Mouse (Mus musculus) c-Kit-negative CD71-positive TER-119-positive erythroid progenitor cells, embryonic 14.5 days (primary cell): ENCODE results near the gene Polh.

Experiments
- DNase-seq: peaks from one replicate; pipeline ENCODE4 v3.0.0-alpha.2; 2013; ENCODE audit warnings: low read depth, low spot score

Gene Polh

DNA sequence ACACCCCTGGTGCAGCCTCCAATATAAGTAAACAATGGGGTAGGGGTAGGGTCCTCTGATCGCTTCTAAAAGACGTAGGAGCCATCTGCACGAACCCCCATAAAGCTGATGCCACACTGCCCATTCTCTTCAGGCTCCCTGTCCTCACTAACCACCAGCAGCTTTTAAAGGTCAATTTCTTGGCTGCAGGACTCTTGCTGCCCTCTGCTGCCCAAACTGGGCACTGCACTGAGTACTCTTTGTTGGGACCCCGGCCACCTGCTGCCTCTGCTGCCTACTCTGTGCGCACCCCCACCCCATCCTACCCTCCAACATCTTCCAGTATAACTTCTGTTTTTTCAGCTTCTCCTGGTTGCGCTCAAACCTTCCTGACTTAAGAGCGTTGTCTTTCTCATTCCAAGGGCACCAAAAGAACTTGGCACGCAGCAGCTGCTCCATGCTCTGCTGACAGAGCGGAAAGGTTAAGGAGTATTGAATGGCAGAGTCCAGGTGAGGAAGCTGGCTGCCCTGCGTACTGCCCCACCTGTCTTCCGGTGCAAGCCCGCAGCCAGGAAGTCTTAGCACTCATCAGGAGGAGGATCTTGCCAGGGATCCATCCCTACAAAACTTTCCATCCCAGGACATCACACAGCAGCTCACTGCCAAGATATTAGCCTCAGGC, 70.3 kb downstream of the Polh start:
- DNase-seq, result peak; percentile 33

GRCm38 (mm10) chr17:46129741-46130498, 72.5 kb downstream of the Polh start:
- no peak for DNase-seq

DNA sequence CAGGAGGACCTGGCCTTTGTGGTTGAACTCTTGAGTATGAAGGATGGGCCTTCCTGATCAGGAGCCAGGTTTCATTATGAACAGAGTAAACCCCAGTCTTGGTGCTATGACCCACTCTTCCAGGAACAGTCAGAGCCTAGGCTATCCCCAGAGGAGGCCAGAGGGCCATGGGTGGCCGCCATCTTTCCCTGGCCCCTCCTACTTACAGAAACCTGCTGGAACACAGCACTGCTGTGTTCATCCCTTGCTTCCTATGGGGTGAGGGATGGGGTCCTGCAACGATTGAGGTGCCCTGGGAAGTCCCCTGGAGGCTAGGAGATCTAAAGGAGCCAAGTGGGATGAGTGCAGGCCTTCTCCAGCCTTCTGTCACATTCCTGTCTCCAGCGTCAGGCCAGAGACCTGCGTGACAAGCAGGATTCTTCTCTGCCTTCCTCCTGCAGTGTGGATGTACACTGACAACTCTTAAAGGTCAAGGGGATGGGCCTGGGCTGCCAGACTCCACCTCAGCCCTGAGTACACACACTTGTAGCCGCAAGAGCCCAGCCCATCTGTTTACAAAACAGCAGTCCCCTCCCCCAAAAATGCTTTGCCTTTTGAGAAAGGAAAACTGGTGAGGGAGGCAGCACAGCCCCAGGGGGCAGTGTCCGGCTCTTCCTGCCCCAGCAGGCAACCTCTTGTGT, 74.5 kb downstream of the Polh start:
- DNase-seq, result no peak

GRCm38 (mm10) chr17:46126608-46127007, 75.8 kb downstream of the Polh start:
- DNase-seq, result no peak

DNA sequence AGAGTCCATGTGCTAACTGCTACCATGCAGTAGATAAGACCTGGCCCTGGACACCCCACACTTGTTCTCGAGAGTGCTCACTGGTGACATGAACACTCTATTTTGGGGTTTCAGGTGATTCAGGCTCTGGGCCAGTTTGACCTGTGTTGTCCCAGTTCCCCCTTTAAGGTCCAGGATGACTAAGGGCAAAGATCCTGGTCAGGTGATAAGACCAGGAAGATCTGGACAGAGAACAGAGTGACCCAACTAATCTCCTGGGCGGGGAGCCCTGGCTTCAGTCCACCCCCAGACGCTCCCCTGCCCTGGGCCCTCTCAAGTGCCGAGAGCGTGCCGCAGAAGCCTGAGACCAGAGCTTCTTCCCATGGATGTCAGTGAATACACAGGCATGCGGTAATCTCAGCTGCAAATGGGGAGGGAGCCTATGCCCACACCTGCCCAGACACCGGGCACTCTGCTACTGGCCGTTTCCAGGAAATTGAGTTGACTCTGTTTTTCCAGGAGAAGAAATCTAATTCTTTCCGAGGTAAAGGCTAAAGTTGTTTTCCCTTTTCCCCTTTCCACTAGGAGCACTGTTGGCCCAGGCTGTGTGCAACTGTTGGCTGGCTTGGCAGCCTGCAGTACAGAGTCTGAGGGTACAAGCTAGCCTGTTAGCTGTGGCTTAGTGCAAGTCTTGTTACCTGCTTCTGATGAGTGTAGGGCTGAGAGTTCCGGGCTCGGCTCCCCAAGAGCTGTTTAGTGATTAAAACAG, 78.3 kb downstream of the Polh start:
- no peak for DNase-seq

GRCm38 (mm10) chr17:46123285-46123684, 79.2 kb downstream of the Polh start:
- DNase-seq, result no peak

- no peak for DNase-seq
These were observed 79.7 kb downstream of the Polh start for GRCm38 (mm10) chr17:46122791-46123190.
